In the genomic region with DNA sequence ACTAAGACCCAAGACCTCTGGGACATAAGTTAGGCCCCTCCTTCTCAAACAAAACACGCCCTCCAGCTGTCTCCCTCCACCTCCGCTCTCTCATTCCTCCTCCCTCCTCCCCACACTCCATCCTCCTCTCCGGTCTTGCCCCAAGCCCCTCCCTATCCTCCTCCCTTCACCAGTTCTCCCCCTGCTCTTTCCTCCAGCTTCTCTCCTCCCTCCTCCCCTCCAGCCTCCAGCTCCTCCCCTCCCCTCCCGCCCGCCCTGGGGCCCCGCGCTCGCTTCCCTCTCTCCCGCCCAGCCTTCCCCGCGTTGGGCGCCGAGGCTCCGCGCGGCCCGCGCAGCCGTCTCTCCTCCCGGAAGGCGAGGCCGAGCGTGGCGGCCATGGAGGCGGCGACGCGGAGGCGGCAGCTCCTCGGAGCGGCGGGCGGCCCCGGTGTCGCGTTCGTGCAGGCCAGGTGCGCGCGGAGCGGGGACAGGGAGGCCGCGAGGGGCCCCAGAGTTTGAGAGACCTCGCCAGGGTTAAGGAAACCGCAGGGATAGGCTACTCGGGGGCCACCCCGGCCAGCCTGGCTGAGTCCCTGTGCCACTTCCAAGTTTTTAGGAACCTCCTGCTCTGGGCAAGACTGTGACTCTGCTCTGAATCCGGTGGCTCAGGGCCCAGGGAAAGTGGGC, we compare ENCODE assay signal across 8 mouse cellular contexts. TPM values are rescaled to one million over a fixed set of nuclear protein-coding genes. Genes with fewer than 3 reads are reported as not detected.
DNase-seq lines count a peak whose midpoint lies in the region; ATAC-seq lines count a peak whose summit lies in the region.

A gene (plus strand): TSS at position 280 of the 666 bp plus-strand sequence.

- H3K27me3 ChIP-seq in hindbrain, embryonic 14.5 days (ENCODE audit: control insufficient read depth, insufficient read depth, low read length) = no peaks in the 10 kb centered on the region

- no peaks in the 10 kb centered on the region for H3K9me3 ChIP-seq in hindbrain, embryonic 14.5 days (ENCODE audit: control insufficient read depth, low read length)

- H3K36me3 ChIP-seq in hindbrain, embryonic 14.5 days (replicated peaks; ENCODE audit: control insufficient read depth, insufficient read depth) = no peaks in the 10 kb centered on the region

- peak within 1 kb of the TSS; percentile 78 for H3K9ac ChIP-seq in hindbrain, embryonic 14.5 days

- under 1% methylated on average over 47 of the region's 48 CpGs for WGBS in hindbrain, embryonic 14.5 days

- ATAC-seq in hindbrain, embryonic 14.5 days (ENCODE audit: low FRiP score) = peak; percentile 89

- H3K4me3 ChIP-seq in hindbrain, embryonic 14.5 days (replicated peaks; ENCODE audit: low read length) = peak within 1 kb of the TSS; percentile 64

- H3K4me1 ChIP-seq in hindbrain, embryonic 14.5 days (replicated peaks; ENCODE audit: control insufficient read depth, insufficient read depth, low read length) = peaks cover 8% of the 10 kb centered on the region

- H3K27ac ChIP-seq in hindbrain, embryonic 14.5 days = peak within 1 kb of the TSS; percentile 71

- H3K4me2 ChIP-seq in hindbrain, embryonic 14.5 days (replicated peaks) = peak within 1 kb of the TSS; percentile 87

- DNase-seq in WW6 (ENCODE audit: low read depth, low spot score) = peak; percentile 71
- peak; percentile 74 to 83 for DNase-seq in cerebellum, postnatal 10 days
- peak; percentile 59 to 60 for DNase-seq in frontal cortex, postnatal 36 days (ENCODE audit: low spot score in 2 of 2)
- DNase-seq in hindbrain, embryonic 14.5 days (ENCODE audit: low spot score) = peak; percentile 71
- DNase-seq in left cerebral cortex, adult 18-20 months (ENCODE audit: low spot score in 2 of 2) = peak; percentile 58 to 71
- DNase-seq in lung, postnatal 4 days = peak; percentile 78 to 82
- peak; percentile 62 for DNase-seq in right cerebral cortex, postnatal 14 days
- DNase-seq in urinary bladder, postnatal 4 days (ENCODE audit: low spot score in 2 of 2) = peak; percentile 66 to 71

RNA-seq across cellular contexts. Expression of the gene that starts here (rescaled TPM):
- polyA plus RNA-seq in hindbrain, embryonic 14.5 days (2014; fragmentation: Nextera tagmentation; extraction: Ambion mirVana) = 5.4 and 7.1 TPM in 2 replicates
- total RNA-seq in left cerebral cortex, adult 18-20 months (2021) = 10 to 100 TPM; 10.8 to 14.6 TPM

Comparison
In these comparisons a context has a peak if more than half of its experiments do, and no peak if none do; other contexts are left out.
1. Peak in every context shown above with its lines: DNase-seq, ATAC-seq, H3K4me3 ChIP-seq and H3K27ac ChIP-seq.